Mouse (Mus musculus): ENCODE measurements around the gene Prim1. TPM values are rescaled to one million over a fixed set of nuclear protein-coding genes. Genes with fewer than 3 reads are reported as not detected.

Gene Prim1
- polyA plus RNA-seq, 1 experiment = 4.1 TPM

Other genes starting within 250 kb of the Prim1 start
- gene Rdh9, start 238.8 kb upstream of the Prim1 start, polyA plus RNA-seq (2012; ENCODE audit: insufficient read depth, insufficient read length, missing spikeins) = not detected in 2 replicates
- gene Rdh16, start 214.0 kb upstream of the Prim1 start, polyA plus RNA-seq (2012; ENCODE audit: insufficient read depth, insufficient read length, missing spikeins) = 0.52 TPM in 1 of 2 replicates, not detected in the other
- gene Rdh19, start 165.2 kb upstream of the Prim1 start, polyA plus RNA-seq (2012; ENCODE audit: insufficient read depth, insufficient read length, missing spikeins) = not detected in 2 replicates
- not detected in 2 replicates for gene Rdh16f2, start 148.7 kb upstream of the Prim1 start, polyA plus RNA-seq (2012; ENCODE audit: insufficient read depth, insufficient read length, missing spikeins)
- 3.7 TPM in 1 of 2 replicates, not detected in the other for gene Rdh7, start 126.4 kb upstream of the Prim1 start, polyA plus RNA-seq (2012; ENCODE audit: insufficient read depth, insufficient read length, missing spikeins)
- not detected in 2 replicates for gene Sdr9c7, start 116.7 kb upstream of the Prim1 start, polyA plus RNA-seq (2012; ENCODE audit: insufficient read depth, insufficient read length, missing spikeins)
- gene Hsd17b6, start 7.6 kb upstream of the Prim1 start, polyA plus RNA-seq (2012; ENCODE audit: insufficient read depth, insufficient read length, missing spikeins) = not detected in 2 replicates
- gene Naca, start 20.4 kb downstream of the Prim1 start, polyA plus RNA-seq (2012; ENCODE audit: insufficient read depth, insufficient read length, missing spikeins) = 592 and 593 TPM in 2 replicates
- 107 and 147 TPM in 2 replicates for gene Ptges3, start 43.8 kb downstream of the Prim1 start, polyA plus RNA-seq (2012; ENCODE audit: insufficient read depth, insufficient read length, missing spikeins)
- gene Atp5b, start 68.1 kb downstream of the Prim1 start, polyA plus RNA-seq (2012; ENCODE audit: insufficient read depth, insufficient read length, missing spikeins) = 9,036 and 9,352 TPM in 2 replicates
- gene Baz2a, start 76.4 kb downstream of the Prim1 start, polyA plus RNA-seq (2012; ENCODE audit: insufficient read depth, insufficient read length, missing spikeins) = 15.1 and 16.0 TPM in 2 replicates
- gene Rbms2, start 165.1 kb downstream of the Prim1 start, polyA plus RNA-seq (2012; ENCODE audit: insufficient read depth, insufficient read length, missing spikeins) = 93.3 and 95.4 TPM in 2 replicates
- 0.87 TPM in 1 of 2 replicates, not detected in the other for gene Gls2, start 179.3 kb downstream of the Prim1 start, polyA plus RNA-seq (2012; ENCODE audit: insufficient read depth, insufficient read length, missing spikeins)
- 7.8 and 10.0 TPM in 2 replicates for gene Spryd4, start 196.6 kb downstream of the Prim1 start, polyA plus RNA-seq (2012; ENCODE audit: insufficient read depth, insufficient read length, missing spikeins)
- not detected in 2 replicates for gene Mip, start 210.7 kb downstream of the Prim1 start, polyA plus RNA-seq (2012; ENCODE audit: insufficient read depth, insufficient read length, missing spikeins)
- 3.6 and 5.3 TPM in 2 replicates for gene Timeless, start 216.9 kb downstream of the Prim1 start, polyA plus RNA-seq (2012; ENCODE audit: insufficient read depth, insufficient read length, missing spikeins)
- not detected in 2 replicates for gene Apon, start 238.9 kb downstream of the Prim1 start, polyA plus RNA-seq (2012; ENCODE audit: insufficient read depth, insufficient read length, missing spikeins)

All from brown adipose tissue, adult 24 weeks (tissue).